Mouse (Mus musculus) liver, embryonic 14.5 days (tissue): ENCODE data around the gene 2810006K23Rik. TPM values are rescaled to one million over a fixed set of nuclear protein-coding genes. Genes with fewer than 3 reads are reported as not detected.

Source experiments
- ATAC-seq: fragments of 200-750 bp; cut with Nextera tagmentation; 2 replicates; pipeline ENCODE4 v1.8.0; 2017; ENCODE audit warnings: moderate number of reproducible peaks, mild to moderate bottlenecking, moderate library complexity; ENCODE audit not compliant: insufficient read depth
- DNase-seq, 3 experiments: peaks; one replicate each; pipeline ENCODE4 v3.0.0-alpha.2; 2012 to 2013; ENCODE audit warnings: low read depth in 3 of 3, low spot score in 3 of 3
- H3K27ac ChIP-seq: fragments of 300-500 bp; sonication (generic); 2 replicates; pipeline ENCODE4 v1.5.1; 2014; ENCODE audit warnings: moderate library complexity, mild to moderate bottlenecking, control low read depth, inconsistent platforms
- H3K27me3 ChIP-seq: fragments of 300-500 bp; sonication (generic); 2 replicates; pipeline ENCODE4 v1.6.1; 2014; ENCODE audit warnings: mild to moderate bottlenecking, low read length, moderate library complexity; ENCODE audit not compliant: control insufficient read depth, insufficient read depth
- H3K36me3 ChIP-seq: fragments of 300-500 bp; sonication (generic); replicated peaks from 2 replicates; pipeline ENCODE4 v1.6.1; 2014; ENCODE audit warnings: low read depth; ENCODE audit not compliant: control insufficient read depth, insufficient read depth
- H3K4me1 ChIP-seq, 2 experiments: fragments of 200-500 bp in 1 of 2; fragments of 300-500 bp in 1 of 2; sonication (generic) in 1 of 2; replicated peaks; 2 replicates each; pipeline ENCODE4 v1.6.1; 2012 to 2014; ENCODE audit warnings: antibody characterized with exemption in 1 of 2, inconsistent platforms in 1 of 2, low read length in 1 of 2; ENCODE audit not compliant: control insufficient read depth in 2 of 2, insufficient read depth in 2 of 2
- H3K4me2 ChIP-seq: fragments of 300-500 bp; sonication (generic); 2 replicates; pipeline ENCODE4 v1.6.1; 2014; ENCODE audit warnings: low read depth, mild to moderate bottlenecking, control low read depth, moderate library complexity
- H3K4me3 ChIP-seq, 2 experiments: fragments of 200-500 bp in 1 of 2; fragments of 300-500 bp in 1 of 2; sonication (generic) in 1 of 2; 2 replicates each; pipeline ENCODE4 v1.5.1; 2012 to 2014; ENCODE audit warnings: low read depth in 2 of 2, low read length in 2 of 2, mild to moderate bottlenecking in 2 of 2, control low read depth in 1 of 2, inconsistent platforms in 1 of 2, moderate library complexity in 1 of 2; ENCODE audit not compliant: insufficient read depth in 1 of 2
- H3K9ac ChIP-seq: fragments of 300-500 bp; sonication (generic); replicated peaks from 2 replicates; pipeline ENCODE4 v1.6.1; 2014; ENCODE audit warnings: mild to moderate bottlenecking, control low read depth, moderate library complexity
- H3K9me3 ChIP-seq: fragments of 300-500 bp; sonication (generic); 2 replicates; pipeline ENCODE4 v1.6.1; 2016; ENCODE audit warnings: low read length, mixed read lengths; ENCODE audit not compliant: control insufficient read depth
- CTCF ChIP-seq: IDR thresholded peaks from 2 replicates; pipeline ENCODE4 v1.5.1; 2016; ENCODE audit warnings: antibody characterized with exemption, low read depth, control low read depth
- EP300 ChIP-seq: IDR thresholded peaks from 2 replicates; pipeline ENCODE4 v1.6.1; 2016; ENCODE audit warnings: antibody characterized with exemption, low read depth
- WGBS: fragments of 180-500 bp; shearing (Covaris S2); extraction: QIAGEN DNeasy Blood & Tissue Kit; methylation state at CpG from one replicate; pipeline ENCODE4 v1.1.7; 2014; ENCODE audit not compliant: insufficient replicate concordance; 5-methylcytosine and 5-hydroxymethylcytosine counted together
- polyA plus RNA-seq, 2 experiments: library from polyadenylated mRNA; depleted of rRNA in 1 of 2; stranded (reverse) in 1 of 2; unstranded in 1 of 2; fragments of >200 nt; fragmentation: Nextera tagmentation in 1 of 2; extraction: Ambion mirVana in 1 of 2; gene quantifications; 2 replicates each; pipeline versions ENCODE4 v1.2.1 to v1.2.3; 2012 to 2014

Gene 2810006K23Rik
- polyA plus RNA-seq, 2 experiments = 3.4 to 4.0 TPM

DNA sequence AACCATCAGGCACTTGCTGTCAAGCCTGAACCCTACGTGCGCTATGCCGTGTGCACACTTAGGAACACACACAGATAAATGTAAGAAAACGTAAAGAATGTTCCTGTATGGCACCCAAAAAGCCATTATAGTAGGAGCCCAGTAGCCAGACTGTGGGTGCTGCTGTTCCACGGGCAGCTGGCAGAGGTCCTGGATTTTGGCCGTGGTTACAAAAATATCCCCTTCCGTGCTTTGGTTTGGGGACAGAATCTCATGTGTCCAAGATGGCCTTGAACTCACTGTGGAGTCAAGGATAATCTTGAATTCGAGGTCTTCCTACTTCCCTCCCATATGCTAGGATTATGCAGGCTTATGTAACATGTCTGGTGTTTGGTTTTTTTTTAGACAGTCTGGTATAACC, 15.0 kb downstream of the 2810006K23Rik start:
- H3K27ac ChIP-seq = no peak overlapping the region
- no peak overlapping the region for H3K4me2 ChIP-seq
- H3K9me3 ChIP-seq = no peaks in the 10 kb centered on the region
- DNase-seq = no peak
- no peaks in the 10 kb centered on the region for H3K4me1 ChIP-seq
- H3K9ac ChIP-seq = no peak overlapping the region
- no peak overlapping the region for H3K4me3 ChIP-seq
- 79% methylated on average over 8 of the region's 8 CpGs for WGBS
- no peaks in the 10 kb centered on the region for H3K27me3 ChIP-seq
- H3K36me3 ChIP-seq = peaks cover 11% of the 10 kb centered on the region
- no peak for ATAC-seq
- TF ChIP-seq CTCF (no peak), EP300 (no peak)

DNA sequence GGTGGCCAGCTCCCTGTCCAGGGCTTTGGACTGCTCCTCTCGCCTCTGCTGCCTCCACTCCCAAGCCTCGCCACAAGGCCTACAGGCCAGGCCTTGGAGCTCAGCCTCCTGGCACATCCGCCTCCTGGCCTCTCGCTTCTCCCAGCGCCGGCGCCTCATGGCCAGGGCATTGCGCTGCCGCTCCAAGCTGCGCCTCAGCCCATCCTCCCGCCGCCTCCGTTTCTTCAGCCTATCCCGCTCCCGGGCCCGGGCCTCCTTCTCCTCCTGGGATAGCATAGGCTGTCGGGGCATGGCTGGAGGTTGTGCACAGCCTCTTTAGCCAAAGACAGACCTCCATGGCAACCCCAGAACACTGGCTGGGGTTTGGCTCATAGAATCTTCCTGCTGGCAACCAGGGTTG, 21.3 kb downstream of the 2810006K23Rik start:
- TF ChIP-seq EP300 (no peak), CTCF (no peak)

DNA sequence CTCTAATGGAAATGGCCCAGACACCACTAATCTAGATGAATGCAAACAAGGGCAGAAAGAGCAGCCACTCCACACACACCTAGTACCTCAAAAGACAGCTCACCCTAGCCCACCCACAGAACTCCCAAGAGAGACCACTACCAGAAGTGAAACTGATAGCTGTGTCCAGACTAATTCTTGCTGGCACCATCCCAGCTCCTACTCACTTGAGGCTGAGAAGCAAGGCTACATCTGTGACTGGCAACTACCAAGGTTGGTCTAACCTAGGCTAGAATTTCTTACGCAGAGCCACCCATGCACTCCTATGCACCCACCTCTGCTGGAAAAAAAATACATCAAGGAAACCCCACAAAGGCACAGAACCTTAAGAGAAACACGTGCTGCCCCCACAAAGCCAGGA, 22.5 kb downstream of the 2810006K23Rik start:
- peaks cover 26% of the 10 kb centered on the region for H3K36me3 ChIP-seq
- ATAC-seq (no peak), DNase-seq (no peak)
- H3K4me3 ChIP-seq = no peak overlapping the region
- H3K4me2 ChIP-seq = no peak overlapping the region
- no peak overlapping the region for H3K9ac ChIP-seq
- no peak for TF ChIP-seq CTCF
- no peak for TF ChIP-seq EP300
- peaks cover 8 to 11% of the 10 kb centered on the region in 2 experiments for H3K4me1 ChIP-seq
- no peak overlapping the region for H3K27ac ChIP-seq
- H3K9me3 ChIP-seq = no peaks in the 10 kb centered on the region
- H3K27me3 ChIP-seq = no peaks in the 10 kb centered on the region
- WGBS = 83% methylated on average over 2 of the region's 2 CpGs

More for the DNA sequence above, 21.3 kb downstream of the 2810006K23Rik start:
- Histone ChIP-seq H3K4me1 (peaks cover 8 to 11% of the 10 kb centered on the region in 2 experiments), H3K27ac (no peak overlapping the region), H3K36me3 (peaks cover 26% of the 10 kb centered on the region), H3K27me3 (no peaks in the 10 kb centered on the region), H3K9me3 (no peaks in the 10 kb centered on the region), H3K9ac (no peak overlapping the region), H3K4me3 (no peak overlapping the region), H3K4me2 (no peak overlapping the region)
- 89% methylated on average over 17 of the region's 17 CpGs for WGBS
- DNase-seq (no peak), ATAC-seq (no peak)

GRCm38 (mm10) chr5:124351111-124351560, 23.2 kb downstream of the 2810006K23Rik start:
- H3K4me3 ChIP-seq = no peak overlapping the region
- no peak overlapping the region for H3K9ac ChIP-seq
- no peaks in the 10 kb centered on the region for H3K27me3 ChIP-seq
- H3K4me1 ChIP-seq = peaks cover 8 to 11% of the 10 kb centered on the region in 2 experiments
- WGBS = 51% methylated on average over 7 of the region's 7 CpGs
- H3K36me3 ChIP-seq = peaks cover 24% of the 10 kb centered on the region
- ATAC-seq (no peak), DNase-seq (no peak)
- H3K9me3 ChIP-seq = no peaks in the 10 kb centered on the region
- H3K4me2 ChIP-seq = no peak overlapping the region; the same call in 1 of the 2 replicates
- no peak for TF ChIP-seq EP300
- no peak for TF ChIP-seq CTCF
- no peak overlapping the region for H3K27ac ChIP-seq

GRCm38 (mm10) chr5:124351604-124352003, 23.7 kb downstream of the 2810006K23Rik start:
- 60% methylated on average over 3 of the region's 3 CpGs for WGBS
- H3K9me3 ChIP-seq = no peaks in the 10 kb centered on the region
- no peak for TF ChIP-seq EP300
- no peak for TF ChIP-seq CTCF
- H3K4me3 ChIP-seq = no peak overlapping the region
- H3K4me2 ChIP-seq = no peak overlapping the region; the same call in 1 of the 2 replicates
- H3K4me1 ChIP-seq = peaks cover 8 to 11% of the 10 kb centered on the region in 2 experiments
- H3K27ac ChIP-seq = no peak overlapping the region
- peaks cover 19% of the 10 kb centered on the region for H3K36me3 ChIP-seq
- no peak for DNase-seq
- no peak overlapping the region for H3K9ac ChIP-seq
- no peaks in the 10 kb centered on the region for H3K27me3 ChIP-seq
- no peak for ATAC-seq
